16 mouse cellular contexts compared by ENCODE assay signal in the genomic region with DNA sequence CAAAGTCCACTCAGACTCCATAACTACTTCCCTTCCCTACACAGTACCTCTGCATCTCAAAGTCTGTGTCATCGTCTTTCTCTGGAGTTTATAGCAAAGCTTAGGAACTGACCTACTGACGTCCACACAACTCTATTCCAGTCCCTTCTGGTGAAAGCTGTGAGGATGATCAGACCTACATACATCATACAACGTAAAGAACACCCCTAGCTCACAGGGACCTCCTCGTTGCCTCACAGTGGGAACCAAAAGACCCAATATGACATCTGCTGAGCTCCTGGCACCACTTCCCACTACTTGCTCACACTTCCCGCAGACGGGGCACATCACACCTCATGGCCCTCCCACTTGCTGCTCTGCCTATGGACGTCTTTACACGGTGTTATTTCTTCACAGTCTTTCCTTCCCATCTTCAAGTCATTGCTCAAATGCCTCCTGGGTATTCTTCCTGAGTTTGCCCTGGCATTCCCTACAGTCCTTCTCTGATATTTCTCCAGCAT. TPM values are rescaled to one million over a fixed set of nuclear protein-coding genes. Genes with fewer than 3 reads are reported as not detected.
DNase-seq lines count a peak whose midpoint lies in the region; ATAC-seq and TF ChIP-seq lines count a peak whose summit lies in the region.
"Had no signal": no experiment of that assay in that cellular context is flagged by ENCODE, and none has a peak within 500 bp of the region (broad histone marks: within the 10 kb centered on the region; RNA-seq: fewer than 3 reads in every experiment).

No protein-coding gene starts in this region.

- H3K9me3 ChIP-seq in limb, embryonic 13.5 days: no peaks in the 10 kb centered on the region
- no peaks in the 10 kb centered on the region for H3K9me3 ChIP-seq in limb, embryonic 10.5 days (replicated peaks)
- H3K9me3 ChIP-seq in E14TG2a.4 (ENCODE audit: low read length): peaks cover 30% of the 10 kb centered on the region
- no peaks in the 10 kb centered on the region for H3K9me3 ChIP-seq in intestine, postnatal 0 days (ENCODE audit: control insufficient read depth)

- H3K27me3 ChIP-seq in limb, embryonic 13.5 days: no peaks in the 10 kb centered on the region
- H3K27me3 ChIP-seq in limb, embryonic 10.5 days (ENCODE audit: low read depth, poor library complexity, severe bottlenecking): no peaks in the 10 kb centered on the region
- no peaks in the 10 kb centered on the region for H3K27me3 ChIP-seq in E14TG2a.4 (ENCODE audit: insufficient read depth, low read length)
- no peaks in the 10 kb centered on the region for H3K27me3 ChIP-seq in intestine, postnatal 0 days (replicated peaks; ENCODE audit: control insufficient read depth, insufficient read depth, low read length)
- H3K27me3 ChIP-seq: CH12.LX had no signal

- no peak overlapping the region for H3K4me3 ChIP-seq in limb, embryonic 13.5 days
- H3K4me3 ChIP-seq in limb, embryonic 10.5 days: no peak overlapping the region
- 0 out of 2 replicates have a peak overlapping the region, but pooled peaks have one; percentile 45 for H3K4me3 ChIP-seq in E14TG2a.4 (replicated peaks; ENCODE audit: low read length)
- H3K4me3 ChIP-seq in intestine, postnatal 0 days (ENCODE audit: low read depth, low read length): no peak overlapping the region
- H3K4me3 ChIP-seq: layer of hippocampus, adult 2 months had no signal

- DNase-seq in heart, adult 11 months: peak; percentile 69
- DNase-seq in heart, adult 18-20 months: no peak
- DNase-seq in limb, embryonic 10.5 days (ENCODE audit: low spot score): no peak
- no peak for DNase-seq in spleen, postnatal 4 days (ENCODE audit: low spot score in 2 of 2)
- DNase-seq: adrenal gland, postnatal 14 days; cerebellum, adult 8-10 months; left cerebral cortex, postnatal 4 days; right cerebral cortex, postnatal 14 days; thymus, postnatal 4 days had no signal

- peak overlapping the region; percentile 52; the same call in 1 of the 2 replicates for H3K27ac ChIP-seq in limb, embryonic 13.5 days
- H3K27ac ChIP-seq in limb, embryonic 10.5 days: no peak overlapping the region
- H3K27ac ChIP-seq in intestine, postnatal 0 days (ENCODE audit: low read depth, low read length): 0 out of 2 replicates have a peak overlapping the region, but pooled peaks have one; percentile 46

- no peak for ATAC-seq in limb, embryonic 13.5 days (ENCODE audit: low FRiP score, low read depth)
- ATAC-seq in intestine, postnatal 0 days: no peak
- ATAC-seq in CD4-positive, CD25-positive, alpha-beta regulatory T cell, adult 4 months: no peak
- ATAC-seq: inflammation-experienced regulatory T-cells, adult 6 months had no signal

- TF ChIP-seq CTCF in E14TG2a.4 (conservative IDR thresholded peaks at IDR 0.05; ENCODE audit: low read length): no peak
- no peak for TF ChIP-seq CTCF in intestine, postnatal 0 days (IDR thresholded peaks at IDR 0.05; ENCODE audit: low read depth)

- peaks cover 36% of the 10 kb centered on the region for H3K4me1 ChIP-seq in limb, embryonic 13.5 days
- H3K4me1 ChIP-seq in limb, embryonic 10.5 days: 0 out of 2 replicates have a peak, but pooled peaks cover 5% of the 10 kb centered on the region
- H3K4me1 ChIP-seq in E14TG2a.4 (replicated peaks; ENCODE audit: low read depth, low read length): peaks cover 40% of the 10 kb centered on the region
- H3K4me1 ChIP-seq in intestine, postnatal 0 days (replicated peaks; ENCODE audit: control insufficient read depth, insufficient read depth, low read length): no peaks in the 10 kb centered on the region; the same call in 1 of the 2 replicates

- no peak overlapping the region for H3K9ac ChIP-seq in limb, embryonic 13.5 days
- H3K9ac ChIP-seq in intestine, postnatal 0 days (ENCODE audit: low read depth, low read length): no peak overlapping the region

- H3K4me2 ChIP-seq in limb, embryonic 13.5 days (replicated peaks): no peak overlapping the region
- no peak overlapping the region for H3K4me2 ChIP-seq in intestine, postnatal 0 days (replicated peaks; ENCODE audit: low read depth)

- H3K36me3 ChIP-seq in limb, embryonic 13.5 days: no peaks in the 10 kb centered on the region; the same call in 1 of the 2 replicates
- peaks cover 28% of the 10 kb centered on the region for H3K36me3 ChIP-seq in limb, embryonic 10.5 days
- peaks cover 18% of the 10 kb centered on the region for H3K36me3 ChIP-seq in E14TG2a.4 (ENCODE audit: insufficient read depth, low read length)
- H3K36me3 ChIP-seq in intestine, postnatal 0 days (ENCODE audit: control insufficient read depth, insufficient read depth): peaks cover 7% of the 10 kb centered on the region

- 73% methylated on average over 8 of the region's 8 CpGs for WGBS in limb, embryonic 13.5 days
- WGBS in limb, embryonic 10.5 days: 81% methylated on average over 8 of the region's 8 CpGs
- 79% methylated on average over 8 of the region's 8 CpGs for WGBS in intestine, postnatal 0 days

RNA-seq across cellular contexts. Expression of gene Wdfy3, which starts 23.1 kb away (rescaled TPM):
- 10 to 100 TPM; 27.1 to 30.2 TPM for total RNA-seq in heart, adult 18-20 months (2021)
- polyA plus RNA-seq in limb, embryonic 13.5 days (2015; fragmentation: Nextera tagmentation; extraction: Ambion mirVana): 17.7 and 18.6 TPM in 2 replicates
- polyA plus RNA-seq in limb, embryonic 10.5 days (2016; fragmentation: Nextera tagmentation; extraction: Ambion mirVana): 14.8 and 15.8 TPM in 2 replicates
- polyA plus RNA-seq in intestine, postnatal 0 days (2015; fragmentation: Nextera tagmentation; extraction: Ambion mirVana): 7.0 and 7.8 TPM in 2 replicates
- polyA plus RNA-seq in CD4-positive, CD25-positive, alpha-beta regulatory T cell, adult 4 months (2017; shearing (Covaris generic)): under 1 TPM in 1 of 2 experiments, not detected in 1; 0.03 TPM
- total RNA-seq: CH12.LX had no signal
- polyA plus RNA-seq: inflammation-experienced regulatory T-cells, adult 6 months had no signal
